Mouse (Mus musculus): ENCODE data around the gene Lrrc27. TPM values are rescaled to one million over a fixed set of nuclear protein-coding genes. Genes with fewer than 3 reads are reported as not detected.

Gene Lrrc27
- total and polyA plus RNA-seq, 3 experiments = 0.21 TPM; not detected in 2

DNA sequence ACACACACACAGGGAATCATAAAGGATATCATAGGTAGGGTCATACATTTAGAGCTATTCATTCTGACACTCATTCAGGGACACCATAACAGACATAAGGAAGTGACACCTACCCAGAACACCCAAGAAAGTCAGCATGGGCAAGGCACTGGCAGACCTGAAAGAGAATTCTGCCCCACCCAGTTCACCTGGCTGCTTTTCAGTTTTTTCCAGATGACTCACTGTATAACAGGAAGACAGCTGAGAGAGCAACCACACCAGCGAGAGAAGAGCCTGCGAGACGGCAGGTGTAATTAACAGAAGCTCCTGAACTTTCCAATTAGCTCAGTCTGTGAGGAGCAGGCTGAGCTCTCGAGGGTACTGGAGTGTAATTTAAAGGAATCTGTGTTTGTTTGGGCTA lies 43.6 kb upstream of the Lrrc27 start:
- in situ Hi-C loops (cut with MboI; ENCODE audit: low pct_ligation_motif_present, low pct_unique_long_range_greater_than_20kb, low sequenced_read_pairs) = no loop called here
- Histone ChIP-seq H3K9me3 (replicated peaks; ENCODE audit: low read length) (peaks cover 4% of the 10 kb centered on the region), H3K4me2 (ENCODE audit: insufficient read depth, low read depth, poor library complexity, severe bottlenecking) (no peak overlapping the region), H3K79me2 (replicated peaks; ENCODE audit: control insufficient read depth, extremely low read depth, insufficient read depth, poor library complexity, severe bottlenecking) (no peaks in the 10 kb centered on the region), H3K27me3 (replicated peaks) (peaks cover 87% of the 10 kb centered on the region), H3K9ac (ENCODE audit: insufficient read depth, low read depth) (no peak overlapping the region), H3K27ac (ENCODE audit: insufficient read depth, low read depth) (no peak overlapping the region), H3K36me3 (replicated peaks in 1 of 2; ENCODE audit: control insufficient read depth in 1 of 2, insufficient read depth in 1 of 2, low read length in 1 of 2) (no peaks in the 10 kb centered on the region), H3K4me3 (replicated peaks in 1 of 3; ENCODE audit: low read depth in 2 of 3, low read length in 2 of 3, poor library complexity in 1 of 3) (no peak overlapping the region), H3K4me1 (ENCODE audit: control insufficient read depth in 1 of 2, insufficient read depth in 2 of 2) (no peaks in the 10 kb centered on the region)
- TF ChIP-seq JUND (conservative IDR thresholded peaks at IDR 0.05; ENCODE audit: low read depth, low read length) (no peak), EP300 (IDR thresholded peaks at IDR 0.05; ENCODE audit: low read length) (no peak), MAX (IDR thresholded peaks at IDR 0.05; ENCODE audit: low read length) (no peak), JUN (IDR thresholded peaks at IDR 0.05; ENCODE audit: insufficient read depth, low read depth, low read length) (no peak), HCFC1 (IDR thresholded peaks at IDR 0.05; ENCODE audit: low read depth, low read length) (no peak), GABPA (IDR thresholded peaks at IDR 0.05; ENCODE audit: insufficient replicate concordance, low read depth, low read length) (no peak)
- no peak for DNase-seq (ENCODE audit: extremely low read depth)
- dilution Hi-C loops (cut with MboI; ENCODE audit: extremely low pct_ligation_motif_present, extremely low pct_unique_long_range_greater_than_20kb, low sequenced_read_pairs) = no loop called here

DNA sequence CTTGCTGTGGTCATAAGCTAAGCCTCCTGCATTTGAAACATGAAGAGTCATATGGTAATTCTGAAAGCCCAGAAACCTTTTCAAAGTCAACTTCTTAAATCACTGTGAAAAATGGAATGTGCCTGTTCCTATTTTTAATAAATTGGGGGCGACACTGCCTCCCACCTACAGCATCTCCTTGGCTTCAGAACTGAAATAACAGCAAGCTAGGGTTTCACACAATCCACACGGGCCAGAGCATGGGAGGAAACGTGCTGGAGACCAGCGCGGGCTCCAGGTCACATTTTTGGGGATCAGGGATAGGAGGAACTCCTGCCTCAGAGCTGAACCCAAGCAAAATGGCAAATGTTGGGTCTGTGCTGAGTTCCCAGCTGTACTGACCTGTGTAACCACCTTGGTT lies 33.5 kb upstream of the Lrrc27 start:
- H3K9me3 ChIP-seq (replicated peaks; ENCODE audit: low read length) = peaks cover 3% of the 10 kb centered on the region
- TF ChIP-seq IRF4 (IDR thresholded peaks at IDR 0.05; ENCODE audit: low read depth, low read length) (no peak), ZMIZ1 (IDR thresholded peaks at IDR 0.05; ENCODE audit: low read depth, low read length) (no peak), MAZ (IDR thresholded peaks at IDR 0.05; ENCODE audit: low read depth, low read length) (no peak), NELFE (IDR thresholded peaks at IDR 0.05; ENCODE audit: low read depth, low read length) (no peak), POLR2A (IDR thresholded peaks at IDR 0.05; ENCODE audit: low read depth, low read length) (no peak), CHD2 (IDR thresholded peaks at IDR 0.05; ENCODE audit: low read length) (no peak), HCFC1 (IDR thresholded peaks at IDR 0.05; ENCODE audit: low read depth, low read length) (no peak), CHD1 (IDR thresholded peaks at IDR 0.05; ENCODE audit: low read depth, low read length) (no peak), MYC (IDR thresholded peaks at IDR 0.05; ENCODE audit: low read depth, low read length) (no peak), SIN3A (IDR thresholded peaks at IDR 0.05; ENCODE audit: low read length) (no peak), MAFK (IDR thresholded peaks at IDR 0.05; ENCODE audit: insufficient replicate concordance, low read length) (no peak), BHLHE40 (IDR thresholded peaks at IDR 0.05; ENCODE audit: low read depth, low read length) (no peak), ZC3H11A (IDR thresholded peaks at IDR 0.05; ENCODE audit: low read depth, low read length) (no peak)
- H3K4me1 ChIP-seq (ENCODE audit: control insufficient read depth in 1 of 2, insufficient read depth in 2 of 2) = peaks cover 0 to 2% of the 10 kb centered on the region in 2 experiments; a peak in 1 of 4 replicates
- H3K4me3 ChIP-seq (replicated peaks in 1 of 3; ENCODE audit: low read depth in 2 of 3, low read length in 2 of 3, poor library complexity in 1 of 3) = no peak overlapping the region
- no peak overlapping the region for H3K4me2 ChIP-seq (ENCODE audit: insufficient read depth, low read depth, poor library complexity, severe bottlenecking)
- in situ Hi-C loops (cut with MboI; ENCODE audit: low pct_ligation_motif_present, low pct_unique_long_range_greater_than_20kb, low sequenced_read_pairs) = no loop called here
- no peak overlapping the region for H3K9ac ChIP-seq (ENCODE audit: insufficient read depth, low read depth)
- no peak for DNase-seq (ENCODE audit: extremely low read depth)
- no peaks in the 10 kb centered on the region for H3K36me3 ChIP-seq (replicated peaks in 1 of 2; ENCODE audit: control insufficient read depth in 1 of 2, insufficient read depth in 1 of 2, low read length in 1 of 2)
- no peaks in the 10 kb centered on the region for H3K79me2 ChIP-seq (replicated peaks; ENCODE audit: control insufficient read depth, extremely low read depth, insufficient read depth, poor library complexity, severe bottlenecking)
- H3K27me3 ChIP-seq (replicated peaks) = peaks cover 80% of the 10 kb centered on the region
- dilution Hi-C loops (cut with MboI; ENCODE audit: extremely low pct_ligation_motif_present, extremely low pct_unique_long_range_greater_than_20kb, low sequenced_read_pairs) = no loop called here
- H3K27ac ChIP-seq (ENCODE audit: insufficient read depth, low read depth) = no peak overlapping the region

Measured in CH12.LX (cell line).